ENCODE assay signal across 24 mouse cellular contexts in the genomic region with DNA sequence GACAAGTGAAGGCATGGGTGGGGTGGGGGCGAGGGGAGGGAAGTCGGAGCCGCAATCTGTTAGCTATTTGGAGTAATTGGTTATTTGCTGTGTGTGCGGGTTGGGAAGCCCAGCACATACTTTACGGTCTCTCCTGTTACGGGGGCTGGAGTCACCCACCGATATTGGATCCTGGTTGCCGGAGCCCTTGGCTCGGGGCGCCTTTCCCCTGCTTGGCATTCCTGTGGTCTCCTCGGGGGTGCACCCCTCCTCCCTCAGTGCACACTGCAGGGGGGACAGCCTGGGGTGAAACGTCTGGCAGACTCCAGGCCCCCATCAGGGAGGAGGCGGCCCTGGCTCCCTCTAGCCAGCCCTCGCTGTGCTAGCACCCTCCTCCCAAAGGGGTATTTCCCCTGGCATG.
DNase-seq lines count a peak whose midpoint lies in the region; ATAC-seq lines count a peak whose summit lies in the region.
"Had no signal": no experiment of that assay in that cellular context is flagged by ENCODE, and none has a peak within 500 bp of the region (broad histone marks: within the 10 kb centered on the region; RNA-seq: fewer than 3 reads in every experiment).

No protein-coding gene starts in this region.

- H3K4me3 ChIP-seq in embryonic facial prominence, embryonic 10.5 days = no peak overlapping the region
- H3K4me3 ChIP-seq in embryonic facial prominence, embryonic 14.5 days (ENCODE audit: low read depth, low read length) = no peak overlapping the region
- no peak overlapping the region for H3K4me3 ChIP-seq in limb, embryonic 12.5 days (replicated peaks)
- H3K4me3 ChIP-seq: erythroblast, embryonic 14.5 days; heart, embryonic 10.5 days; hindbrain, embryonic 13.5 days; intestine, embryonic 15.5 days had no signal

- WGBS in embryonic facial prominence, embryonic 10.5 days = 57% methylated on average over 14 of the region's 14 CpGs
- WGBS in embryonic facial prominence, embryonic 14.5 days = 19% methylated on average over 14 of the region's 14 CpGs
- WGBS in limb, embryonic 12.5 days = 29% methylated on average over 14 of the region's 14 CpGs

- H3K36me3 ChIP-seq in embryonic facial prominence, embryonic 10.5 days (replicated peaks) = no peaks in the 10 kb centered on the region
- H3K36me3 ChIP-seq in embryonic facial prominence, embryonic 14.5 days (ENCODE audit: control insufficient read depth, insufficient read depth, low read length) = no peaks in the 10 kb centered on the region
- peaks cover 4% of the 10 kb centered on the region; the same call in 1 of the 2 replicates for H3K36me3 ChIP-seq in limb, embryonic 12.5 days
- H3K36me3 ChIP-seq: G1E; hindbrain, embryonic 13.5 days; intestine, embryonic 15.5 days had no signal

- 0 out of 2 replicates have a peak, but pooled peaks cover 2% of the 10 kb centered on the region for H3K9me3 ChIP-seq in embryonic facial prominence, embryonic 10.5 days
- H3K9me3 ChIP-seq in embryonic facial prominence, embryonic 14.5 days (ENCODE audit: control insufficient read depth, low read length) = 0 out of 2 replicates have a peak, but pooled peaks cover 3% of the 10 kb centered on the region
- peaks cover 2% of the 10 kb centered on the region; the same call in 1 of the 2 replicates for H3K9me3 ChIP-seq in limb, embryonic 12.5 days
- H3K9me3 ChIP-seq: heart, embryonic 10.5 days; intestine, embryonic 15.5 days had no signal

- peak overlapping the region; percentile 71 for H3K27ac ChIP-seq in embryonic facial prominence, embryonic 10.5 days (replicated peaks)
- H3K27ac ChIP-seq in embryonic facial prominence, embryonic 14.5 days (replicated peaks; ENCODE audit: low read depth, low read length) = peak overlapping the region; percentile 64
- peak overlapping the region; percentile 57; the same call in 1 of the 2 replicates for H3K27ac ChIP-seq in limb, embryonic 12.5 days
- H3K27ac ChIP-seq: heart, embryonic 10.5 days; hindbrain, embryonic 13.5 days; intestine, embryonic 15.5 days had no signal

- no peak overlapping the region for H3K4me2 ChIP-seq in embryonic facial prominence, embryonic 14.5 days (ENCODE audit: low read depth, low read length)
- no peak overlapping the region for H3K4me2 ChIP-seq in limb, embryonic 12.5 days
- H3K4me2 ChIP-seq: hindbrain, embryonic 13.5 days; intestine, embryonic 15.5 days had no signal

- peak; percentile 40; the same call in 1 of the 2 replicates for ATAC-seq in cerebellum, adult (ENCODE audit: insufficient number of reproducible peaks, low FRiP score, low TSS enrichment)
- ATAC-seq in embryonic facial prominence, embryonic 14.5 days (ENCODE audit: low read depth) = peak; percentile 95
- 0 out of 2 replicates have a peak, but pooled peaks have one; percentile 56 for ATAC-seq in limb, embryonic 12.5 days (ENCODE audit: insufficient number of reproducible peaks, insufficient read depth, low FRiP score, low TSS enrichment, low read depth)
- ATAC-seq: CD4-positive, CD25-positive, alpha-beta regulatory T cell, adult 4 months; forebrain, embryonic 16.5 days; intestine, embryonic 15.5 days had no signal

- H3K27me3 ChIP-seq in embryonic facial prominence, embryonic 10.5 days (replicated peaks; ENCODE audit: low read depth, poor library complexity, severe bottlenecking) = no peaks in the 10 kb centered on the region
- H3K27me3 ChIP-seq in embryonic facial prominence, embryonic 14.5 days (replicated peaks; ENCODE audit: control insufficient read depth, insufficient read depth, low read length) = no peaks in the 10 kb centered on the region
- no peaks in the 10 kb centered on the region for H3K27me3 ChIP-seq in limb, embryonic 12.5 days
- H3K27me3 ChIP-seq: hindbrain, embryonic 13.5 days; intestine, embryonic 15.5 days had no signal

- no peak overlapping the region for H3K9ac ChIP-seq in embryonic facial prominence, embryonic 14.5 days (ENCODE audit: low read depth, low read length)
- H3K9ac ChIP-seq in limb, embryonic 12.5 days (replicated peaks) = no peak overlapping the region
- H3K9ac ChIP-seq: hindbrain, embryonic 13.5 days; intestine, embryonic 15.5 days had no signal

- peaks cover 17% of the 10 kb centered on the region for H3K4me1 ChIP-seq in embryonic facial prominence, embryonic 10.5 days
- peaks cover 20% of the 10 kb centered on the region for H3K4me1 ChIP-seq in embryonic facial prominence, embryonic 14.5 days (ENCODE audit: control insufficient read depth, insufficient read depth, low read length)
- peaks cover 10% of the 10 kb centered on the region for H3K4me1 ChIP-seq in limb, embryonic 12.5 days (replicated peaks)
- H3K4me1 ChIP-seq: heart, embryonic 10.5 days; hindbrain, embryonic 13.5 days; intestine, embryonic 15.5 days had no signal

- DNase-seq in cerebellum, postnatal 14 days = no peak
- DNase-seq in embryonic facial prominence, embryonic 10.5 days (ENCODE audit: low spot score) = peak; percentile 46
- peak; percentile 89 for DNase-seq in embryonic facial prominence, embryonic 14.5 days (ENCODE audit: low spot score)
- DNase-seq in right cerebral cortex, postnatal 4 days = no peak
- DNase-seq in adrenal gland, postnatal 25 days = no peak
- DNase-seq in adrenal gland, postnatal 4 days (ENCODE audit: low spot score in 2 of 2) = no peak
- DNase-seq: adrenal gland, adult 8-10 months; B cell, adult 2 months; cerebellum, adult 11 months; cerebellum, adult 8-10 months; cerebellum, postnatal 25 days; gastrocnemius, postnatal 10 days; heart, adult 18-20 months; heart, postnatal 10 days; heart, postnatal 4 days had no signal

Comparison
In these comparisons a context has a peak if more than half of its experiments do, and no peak if none do; other contexts are left out.
1. ATAC-seq: peak in every context shown above with its lines; median percentile 95 in embryonic facial prominence, embryonic 14.5 days; 56 in limb, embryonic 12.5 days; 40 in cerebellum, adult.
2. DNase-seq: peak in embryonic facial prominence, embryonic 10.5 days (single experiment) and embryonic facial prominence, embryonic 14.5 days (single experiment); none in cerebellum, postnatal 14 days (0 of 2), right cerebral cortex, postnatal 4 days (single experiment), adrenal gland, postnatal 25 days (single experiment) and adrenal gland, postnatal 4 days (0 of 2).
3. Peak in every context shown above with its lines, with median percentiles within 50 percentile points of each other: H3K27ac ChIP-seq.